8 mouse cellular contexts compared by ENCODE assay signal in the genomic region with DNA sequence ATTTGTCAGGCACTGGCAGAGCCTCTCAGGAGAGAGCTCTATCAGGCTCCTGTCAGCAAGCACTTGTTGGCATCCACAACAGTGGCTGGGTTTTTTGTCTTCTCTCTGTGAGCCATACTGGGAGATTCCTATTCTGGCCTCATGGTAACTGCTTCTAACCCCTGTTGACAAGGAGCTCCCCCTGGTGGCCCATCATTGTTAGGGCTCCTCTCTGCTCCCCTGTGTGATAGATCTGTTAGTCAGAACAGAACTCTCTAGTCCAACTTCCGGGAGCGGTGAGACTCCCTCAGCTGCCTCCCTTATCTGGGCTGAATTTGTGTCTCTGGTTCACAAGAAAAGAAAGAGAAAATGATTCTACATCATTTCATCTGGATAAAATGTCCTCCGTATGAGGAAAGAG. TPM values are rescaled to one million over a fixed set of nuclear protein-coding genes. Genes with fewer than 3 reads are reported as not detected.
DNase-seq lines count a peak whose midpoint lies in the region; ATAC-seq and TF ChIP-seq lines count a peak whose summit lies in the region.

No protein-coding gene starts in this region.

- H3K27me3 ChIP-seq in heart, adult 2 months (ENCODE audit: control insufficient read depth, insufficient read depth, low read length) = 0 out of 2 replicates have a peak, but pooled peaks cover 2% of the 10 kb centered on the region
- H3K27me3 ChIP-seq in heart, embryonic 11.5 days (ENCODE audit: control insufficient read depth, insufficient read depth, low read length) = no peaks in the 10 kb centered on the region

- no peak for TF ChIP-seq POLR2A in heart, adult 2 months (IDR thresholded peaks at IDR 0.05; ENCODE audit: insufficient read depth, low read depth, low read length)

- TF ChIP-seq EP300 in heart, adult 2 months (IDR thresholded peaks at IDR 0.05; ENCODE audit: insufficient read depth, low read depth, low read length) = no peak

- intact Hi-C loops in heart, adult 2 months (cut with DNase I) = loop anchor here (5.0 kb wide), 1 partner anchor 1303 kb away; no protein-coding TSS in a partner anchor

- ATAC-seq in heart, embryonic 11.5 days (replicated peaks; ENCODE audit: insufficient number of reproducible peaks, low FRiP score, low TSS enrichment) = no peak
- ATAC-seq in megakaryocyte, adult 5-6 weeks (ENCODE audit: poor library complexity, severe bottlenecking) = peak; percentile 89

- H3K4me3 ChIP-seq in heart, adult 2 months = no peak overlapping the region
- H3K4me3 ChIP-seq in heart, embryonic 11.5 days (ENCODE audit: low read depth, low read length) = no peak overlapping the region

- no peak overlapping the region for H3K4me2 ChIP-seq in heart, embryonic 11.5 days

- H3K79me2 ChIP-seq in heart, adult 2 months (replicated peaks; ENCODE audit: control insufficient read depth, insufficient read depth, low read length) = no peaks in the 10 kb centered on the region

- H3K27ac ChIP-seq in heart, adult 2 months = no peak overlapping the region
- no peak overlapping the region for H3K27ac ChIP-seq in heart, embryonic 11.5 days (ENCODE audit: low read depth, low read length)

- no peak overlapping the region for H3K9ac ChIP-seq in heart, adult 2 months (ENCODE audit: low read depth, low read length)
- no peak overlapping the region for H3K9ac ChIP-seq in heart, embryonic 11.5 days (ENCODE audit: low read depth, low read length)

- TF ChIP-seq CTCF in heart, adult 2 months (IDR thresholded peaks at IDR 0.05) = peak; percentile 82

- H3K9me3 ChIP-seq in heart, embryonic 11.5 days (replicated peaks; ENCODE audit: control insufficient read depth, low read length) = no peaks in the 10 kb centered on the region

- H3K36me3 ChIP-seq in heart, adult 2 months (ENCODE audit: control insufficient read depth, insufficient read depth, low read length) = no peaks in the 10 kb centered on the region
- no peaks in the 10 kb centered on the region for H3K36me3 ChIP-seq in heart, embryonic 11.5 days (ENCODE audit: control insufficient read depth, insufficient read depth, low read length)

- peak; percentile 55 to 65 for DNase-seq in heart, adult 2 months
- DNase-seq in ES-CJ7 (ENCODE audit: low read depth, low spot score) = peak; percentile 76
- peak; percentile 16 for DNase-seq in c-Kit-positive CD71-positive TER-119-negative erythroid progenitor cells, embryonic 14.5 days (ENCODE audit: low read depth)
- peak; percentile 44 for DNase-seq in gastrocnemius, adult 18-20 months (ENCODE audit: low spot score)
- peak; percentile 29 to 42 for DNase-seq in layer of hippocampus, adult 8-10 months (ENCODE audit: low spot score in 2 of 2)
- peak; percentile 75 for DNase-seq in testis, postnatal 10 days (ENCODE audit: low spot score)

- 77% methylated on average over 3 of the region's 3 CpGs for WGBS in heart, adult 2 months
- 89% methylated on average over 3 of the region's 3 CpGs for WGBS in heart, embryonic 11.5 days (ENCODE audit: insufficient replicate concordance)

- no peaks in the 10 kb centered on the region for H3K4me1 ChIP-seq in heart, adult 2 months (ENCODE audit: control insufficient read depth, insufficient read depth, low read length)
- H3K4me1 ChIP-seq in heart, embryonic 11.5 days (ENCODE audit: control insufficient read depth, insufficient read depth, low read length) = no peaks in the 10 kb centered on the region

RNA-seq across cellular contexts. Expression of gene Ly86, which starts 19.5 kb away (rescaled TPM):
- 1 to 10 TPM; 2.1 to 2.5 TPM for total RNA-seq in heart, adult 2 months (2021)
- 4.0 and 4.5 TPM in 2 replicates for polyA plus RNA-seq in heart, adult 2 months (2012; rRNA removed)
- 2.5 and 2.7 TPM in 2 replicates for polyA plus RNA-seq in heart, embryonic 11.5 days (2014; fragmentation: Nextera tagmentation; extraction: Ambion mirVana)
- under 1 TPM; 0.37 to 0.69 TPM for total RNA-seq in gastrocnemius, adult 18-20 months (2021)
- total RNA-seq in layer of hippocampus, adult 8-10 months (2022) = 10 to 100 TPM in 2 of 4 experiments, 1 to 10 TPM in 2; 8.7 to 78.2 (median 39.6) TPM
- 497 and 530 TPM in 2 replicates for total RNA-seq in megakaryocyte, adult 5-6 weeks (2015)
- 408 and 439 TPM in 2 replicates for total RNA-seq in megakaryocyte, adult 5-6 weeks (2017)

Comparison
In these comparisons a context has a peak if more than half of its experiments do, and no peak if none do; other contexts are left out.
1. DNase-seq: peak in every context shown above with its lines; median percentile 76 in ES-CJ7; 75 in testis, postnatal 10 days; 60 in heart, adult 2 months; 44 in gastrocnemius, adult 18-20 months; 36 in layer of hippocampus, adult 8-10 months; 16 in c-Kit-positive CD71-positive TER-119-negative erythroid progenitor cells, embryonic 14.5 days.
2. RNA of gene Ly86, which starts 19.5 kb away (total RNA-seq): 408 to 530 TPM in megakaryocyte, adult 5-6 weeks; 8.7 to 78.2 TPM in layer of hippocampus, adult 8-10 months, 2.1 to 2.5 TPM in heart, adult 2 months and 0.37 to 0.69 TPM in gastrocnemius, adult 18-20 months; every median in the first group is over 4 times any median in the second.